Mouse (Mus musculus) ovary, postnatal 10 days (tissue): ENCODE data around the gene Fcgrt.

Experiments
- DNase-seq: peaks from one replicate; pipeline ENCODE4 v3.0.0; 2022; ENCODE audit warnings: low spot score

Gene Fcgrt

GRCm38 (mm10) chr7:45083300-45083890, 20.3 kb downstream of the Fcgrt start:
- no peak for DNase-seq

GRCm38 (mm10) chr7:45082401-45083299, 21.0 kb downstream of the Fcgrt start:
- DNase-seq: no peak

GRCm38 (mm10) chr7:45081016-45081415, 22.6 kb downstream of the Fcgrt start:
- DNase-seq: no peak

- peak; percentile 92 for DNase-seq
These were observed 23.8 kb downstream of the Fcgrt start for GRCm38 (mm10) chr7:45079856-45080255.

- DNase-seq: peak; percentile 52
These were observed 25.1 kb downstream of the Fcgrt start for GRCm38 (mm10) chr7:45078513-45078912.

- no peak for DNase-seq
These were observed 25.8 kb downstream of the Fcgrt start for GRCm38 (mm10) chr7:45077829-45078228.

- DNase-seq: no peak
These were observed 26.3 kb downstream of the Fcgrt start for GRCm38 (mm10) chr7:45077322-45077721.

- DNase-seq: no peak
These were observed 27.1 kb downstream of the Fcgrt start for GRCm38 (mm10) chr7:45076501-45076900.

- DNase-seq: no peak
These were observed 28.2 kb downstream of the Fcgrt start for GRCm38 (mm10) chr7:45075405-45075804.

- DNase-seq: no peak
These were observed 29.7 kb downstream of the Fcgrt start for GRCm38 (mm10) chr7:45073949-45074348.

- DNase-seq: no peak
These were observed 30.4 kb downstream of the Fcgrt start for GRCm38 (mm10) chr7:45073171-45073707.

GRCm38 (mm10) chr7:45072230-45072629, 31.4 kb downstream of the Fcgrt start:
- no peak for DNase-seq

- DNase-seq: no peak
These were observed 34.0 kb downstream of the Fcgrt start for GRCm38 (mm10) chr7:45069671-45070070.

GRCm38 (mm10) chr7:45068000-45068318, 35.7 kb downstream of the Fcgrt start:
- DNase-seq: no peak

- no peak for DNase-seq
These were observed 36.3 kb downstream of the Fcgrt start for GRCm38 (mm10) chr7:45067190-45067999.

- peak; percentile 89 for DNase-seq
These were observed 41.3 kb downstream of the Fcgrt start, which contains the start of the genes Nosip and Prrg2 for GRCm38 (mm10) chr7:45062239-45062835. Nosip (plus strand) TSS chr7:45062429. Prrg2 (minus strand) TSS chr7:45062677.

- no peak for DNase-seq
These were observed 42.0 kb downstream of the Fcgrt start for GRCm38 (mm10) chr7:45061532-45062075.

- DNase-seq: no peak
These were observed 43.0 kb downstream of the Fcgrt start for GRCm38 (mm10) chr7:45060632-45061122.

- DNase-seq: no peak
These were observed 44.8 kb downstream of the Fcgrt start for GRCm38 (mm10) chr7:45058607-45059571.

- no peak for DNase-seq
These were observed 46.7 kb downstream of the Fcgrt start for GRCm38 (mm10) chr7:45056972-45057348.
